Mouse (Mus musculus): ENCODE measurements around the gene Egf.
A peak's percentile ranks its signal among the peaks of the same experiment; 100 is the strongest.

Egf gene

DNA sequence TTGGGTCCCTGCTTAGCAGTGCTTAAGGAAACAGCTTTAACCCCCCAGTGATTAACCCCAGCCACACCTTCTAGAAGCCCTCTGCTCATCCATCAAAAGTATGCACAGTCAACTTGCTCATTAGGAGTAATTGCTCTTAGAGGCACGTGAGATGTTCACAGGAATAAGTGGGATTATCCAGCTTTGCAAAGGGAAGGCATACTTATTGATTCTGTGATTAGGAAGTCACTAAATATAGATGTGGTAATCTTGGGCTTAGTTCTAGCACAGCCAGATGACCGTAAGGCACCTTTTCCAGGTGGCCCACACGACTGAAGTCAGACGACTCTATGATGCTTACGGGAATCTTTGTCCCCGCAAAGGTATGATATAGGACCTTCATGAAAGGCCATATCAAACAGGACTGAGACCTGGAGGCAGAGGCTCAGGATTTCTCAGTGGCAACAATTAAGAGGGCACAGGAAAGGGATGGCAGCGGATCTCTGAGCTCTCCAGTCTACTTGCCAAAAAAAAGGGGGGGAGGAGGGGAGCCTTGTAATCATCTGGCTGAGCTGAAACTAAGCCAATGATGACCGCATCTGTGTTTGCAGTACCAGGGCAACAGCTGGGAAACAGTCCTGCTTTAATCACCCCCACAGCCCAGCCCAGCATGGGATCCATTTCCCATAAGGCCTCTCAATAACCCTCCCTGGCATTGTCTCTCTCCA lies 105.4 kb downstream of the Egf start:
- DNase-seq, result peak; percentile 55

GRCm38 (mm10) chr3:129648598-129648997 lies 106.5 kb downstream of the Egf start:
- no peak for DNase-seq

GRCm38 (mm10) chr3:129647312-129647711 lies 107.8 kb downstream of the Egf start:
- no peak for DNase-seq

DNA sequence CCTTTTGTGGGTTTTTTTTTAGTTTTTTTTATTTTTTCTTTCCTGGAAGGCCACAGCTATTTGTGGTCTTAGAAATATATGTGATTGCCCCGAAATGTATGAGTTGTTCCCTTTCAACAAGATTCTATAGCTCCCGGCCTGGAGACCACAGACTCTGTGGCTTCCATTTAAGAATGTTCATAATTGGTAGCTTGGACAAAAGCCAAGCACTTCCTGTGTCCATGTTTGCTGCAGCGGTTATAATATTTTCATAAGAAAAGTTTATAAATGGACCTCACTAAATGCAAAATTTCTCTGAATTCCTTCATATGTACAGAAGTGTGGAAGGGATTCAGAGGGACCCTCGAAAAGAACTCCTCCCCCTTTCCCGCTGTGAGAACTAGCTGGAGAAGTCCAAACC lies 108.3 kb downstream of the Egf start:
- DNase-seq, result no peak

- DNase-seq, result peak; percentile 52
These were observed 109.7 kb downstream of the Egf start for GRCm38 (mm10) chr3:129645409-129645808.

- DNase-seq, result no peak
These were observed 113.5 kb downstream of the Egf start for GRCm38 (mm10) chr3:129641621-129642020.

DNA sequence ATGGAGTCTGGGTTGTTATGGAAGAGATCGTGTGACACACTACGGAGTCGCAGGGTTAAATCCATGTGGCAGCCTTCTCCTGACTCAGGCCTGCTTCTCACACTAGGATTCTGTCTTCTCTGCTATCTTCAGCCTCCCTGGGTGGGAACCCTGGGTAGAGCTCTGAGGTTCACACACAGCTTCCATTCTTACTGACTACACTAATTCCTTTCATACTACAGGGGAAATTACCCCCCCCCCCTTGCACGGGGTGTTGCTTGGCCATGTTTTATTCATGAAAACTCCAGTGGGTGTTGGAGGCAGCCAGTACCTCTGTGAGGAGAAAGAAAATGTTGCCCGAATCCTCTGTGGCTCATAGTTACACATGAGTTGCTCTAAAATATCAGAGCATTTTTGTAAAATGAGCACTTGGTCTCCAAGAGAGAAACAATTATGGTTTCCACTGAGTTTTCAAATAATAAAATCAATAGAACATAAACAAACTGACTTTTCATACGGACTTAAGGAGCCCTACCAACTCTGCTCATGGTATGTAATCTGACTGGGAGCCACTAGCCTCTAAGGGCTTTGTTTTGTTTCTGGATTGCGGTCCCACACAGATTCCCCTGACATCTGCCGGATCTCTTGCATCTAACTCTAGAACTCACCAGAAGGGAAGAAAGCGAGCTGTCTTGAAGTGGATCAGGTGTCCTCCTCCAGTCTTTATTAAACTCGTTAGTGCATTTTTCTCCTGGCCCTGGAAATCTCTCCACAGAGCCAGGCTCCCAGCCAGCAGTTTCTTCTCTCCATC lies 114.7 kb downstream of the Egf start:
- DNase-seq, result no peak

DNA sequence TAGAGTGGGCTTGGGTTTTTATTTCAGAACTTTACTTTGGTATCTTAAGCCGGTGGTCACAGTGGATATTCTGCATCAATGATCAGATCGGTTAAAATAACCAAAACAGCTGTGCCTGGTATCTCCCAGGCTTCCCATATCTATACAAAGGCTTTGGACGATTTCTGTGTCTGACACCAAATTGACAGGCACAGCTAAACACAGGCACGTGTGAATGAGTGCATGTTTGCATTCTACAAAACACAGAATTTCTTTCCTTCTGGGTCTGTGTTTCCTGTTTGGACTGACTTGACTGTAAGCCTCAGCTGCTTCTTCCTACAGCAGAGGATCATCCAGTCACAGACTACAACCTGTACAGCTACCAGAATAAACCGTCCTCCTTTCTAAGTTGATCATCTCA lies 115.4 kb downstream of the Egf start:
- no peak for DNase-seq

- peak; percentile 19 for DNase-seq
These were observed 117.7 kb downstream of the Egf start for GRCm38 (mm10) chr3:129637446-129637845.

- DNase-seq, result peak; percentile 41
These were observed 120.7 kb downstream of the Egf start for GRCm38 (mm10) chr3:129634260-129634901.

DNA sequence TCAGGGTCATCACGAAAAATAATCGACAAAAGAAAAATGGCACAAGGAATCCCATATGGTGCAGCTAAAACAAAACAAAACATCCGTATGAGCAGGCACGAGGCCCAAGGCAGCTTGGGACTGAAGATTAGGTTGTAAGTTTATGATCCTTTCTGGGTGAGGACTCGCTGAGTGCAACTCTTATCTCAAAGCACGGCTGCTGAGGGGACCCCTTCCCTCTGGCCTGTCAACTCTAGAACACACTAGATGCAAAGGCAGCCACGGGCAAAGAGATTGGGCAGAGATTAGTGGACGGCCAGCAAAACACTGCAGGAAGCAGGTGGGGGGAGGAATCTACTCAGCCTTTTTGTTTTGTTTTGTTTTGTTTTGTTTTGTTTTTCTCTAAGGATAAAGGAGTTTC lies 121.6 kb downstream of the Egf start:
- DNase-seq, result no peak

DNA sequence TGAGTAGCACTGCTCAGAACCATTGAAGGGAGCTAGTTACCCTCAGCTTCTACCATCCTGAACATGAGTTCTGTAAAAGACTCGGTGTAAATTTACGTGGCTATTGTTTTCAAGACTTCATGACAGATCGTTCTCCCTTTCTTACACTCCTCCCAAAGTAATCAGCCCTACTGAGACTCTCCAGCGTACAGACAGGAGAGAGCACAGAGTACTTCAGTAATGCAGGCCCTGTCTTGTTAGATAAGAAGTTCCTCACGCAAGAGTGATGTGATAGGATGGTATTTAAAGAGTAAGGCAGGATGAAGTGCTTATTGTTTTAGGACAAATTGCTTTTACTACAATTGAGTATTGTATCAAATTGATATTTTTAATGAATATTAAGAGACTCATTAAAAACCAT lies 123.3 kb downstream of the Egf start:
- no peak for DNase-seq

DNA sequence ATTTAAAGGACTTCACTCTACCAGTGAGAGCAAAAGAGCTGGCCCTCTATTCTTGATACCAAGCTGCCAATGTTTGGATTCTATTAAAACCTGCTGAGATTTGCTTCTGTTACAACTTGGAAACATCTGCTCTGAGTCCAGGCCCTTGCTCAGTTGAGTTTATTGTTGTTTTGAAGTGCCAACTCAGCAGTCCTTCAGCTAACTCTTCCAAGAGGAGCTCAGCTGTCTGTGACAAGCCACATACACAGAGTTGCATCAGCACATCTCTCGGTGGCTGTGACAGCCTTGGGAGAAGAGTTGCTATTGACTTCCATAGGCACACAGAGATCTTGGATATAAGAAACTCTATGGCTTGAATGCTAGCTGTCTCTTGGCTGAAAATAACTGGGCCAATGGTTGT lies 124.1 kb downstream of the Egf start:
- no peak for DNase-seq

All from lung, postnatal 14 days (tissue).